Mouse (Mus musculus) liver, adult 2 months (tissue): Measurements from ENCODE around the gene Gfy.

Experiments used
- CTCF ChIP-seq: fragments of 200-500 bp; IDR thresholded peaks from 2 replicates; pipeline ENCODE4 v1.5.1; 2011; ENCODE audit warnings: low read depth, low read length, control low read depth
- POLR2A ChIP-seq: fragments of 200-500 bp; IDR thresholded peaks from 2 replicates; pipeline ENCODE4 v1.6.1; 2011; ENCODE audit warnings: low read length, control low read depth; ENCODE audit not compliant: insufficient read depth; ENCODE audit errors: extremely low read depth

DNA sequence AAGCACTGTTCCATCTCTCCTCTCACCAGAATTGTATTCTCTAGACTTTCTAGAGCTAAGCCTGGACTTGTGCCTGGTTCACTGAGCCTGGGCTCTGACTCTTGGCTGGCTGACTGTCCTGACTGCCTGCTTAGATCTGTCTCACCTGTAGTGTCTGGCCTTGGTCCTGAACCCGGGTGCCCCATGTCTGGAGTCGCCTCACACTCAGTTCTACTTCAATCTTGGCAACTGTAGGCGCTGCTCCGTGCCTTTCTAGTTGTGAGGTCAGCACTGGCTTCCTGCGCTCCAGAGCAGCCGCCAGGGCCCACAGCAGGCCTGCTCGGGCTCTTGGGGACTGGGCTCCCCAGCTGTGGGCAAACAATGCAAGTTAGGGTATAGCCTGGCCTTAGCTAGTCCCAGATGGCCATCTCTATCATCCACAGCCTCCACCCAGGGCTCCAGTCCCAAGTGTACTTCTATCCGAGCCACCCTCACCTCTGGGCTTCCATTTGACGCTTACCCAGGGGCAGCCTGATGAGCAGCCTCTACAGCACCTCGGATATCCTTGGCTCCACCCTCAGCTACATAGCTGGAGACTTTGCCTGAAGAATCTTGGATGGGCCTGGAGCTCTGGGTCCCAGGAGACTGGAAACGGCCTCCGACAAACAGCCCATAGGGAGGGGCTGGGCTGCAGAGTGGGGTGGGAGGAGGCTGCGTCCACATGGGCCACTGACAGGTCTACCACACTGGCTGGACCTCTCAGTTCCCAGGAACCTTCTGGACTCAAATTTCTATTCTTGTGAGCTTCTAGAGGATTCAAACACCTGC is 34.8 kb downstream of the Gfy start:
- TF ChIP-seq POLR2A (no peak), CTCF (no peak)
